Mouse (Mus musculus) cerebellum, adult 2 months (tissue): Measurements from ENCODE around the gene Capn8. TPM values are rescaled to one million over a fixed set of nuclear protein-coding genes. Genes with fewer than 3 reads are reported as not detected.

Source experiments
- DNase-seq, 2 experiments: peaks; one replicate each; pipeline ENCODE4 v3.0.0; 2021
- H3K27ac ChIP-seq: fragments of 200-500 bp; 2 replicates; pipeline ENCODE4 v1.5.1; 2012; ENCODE audit warnings: low read length, control low read depth, inconsistent platforms; ENCODE audit not compliant: insufficient read depth
- H3K27me3 ChIP-seq: fragments of 200-500 bp; 2 replicates; pipeline ENCODE4 v1.6.1; 2012; ENCODE audit warnings: inconsistent platforms, mild to moderate bottlenecking, low read length, moderate library complexity; ENCODE audit not compliant: control insufficient read depth, insufficient read depth
- H3K4me1 ChIP-seq: fragments of 200-500 bp; 2 replicates; pipeline ENCODE4 v1.6.1; 2011; ENCODE audit warnings: low read length; ENCODE audit not compliant: control insufficient read depth, insufficient read depth
- H3K4me3 ChIP-seq: fragments of 200-500 bp; replicated peaks from 2 replicates; pipeline ENCODE3; 2011; ENCODE audit warnings: mild to moderate bottlenecking, low read depth, low read length, control low read depth; ENCODE audit not compliant: insufficient read depth
- CTCF ChIP-seq: fragments of 200-500 bp; IDR thresholded peaks from 2 replicates; pipeline ENCODE4 v1.5.1; 2011; ENCODE audit warnings: low read depth, mild to moderate bottlenecking, control low read depth, low read length, moderate library complexity, borderline replicate concordance; ENCODE audit not compliant: insufficient read depth
- POLR2A ChIP-seq: fragments of 200-500 bp; IDR thresholded peaks from 2 replicates; pipeline ENCODE4 v1.6.1; 2011; ENCODE audit warnings: low read length, control low read depth, borderline replicate concordance; ENCODE audit not compliant: insufficient read depth
- WGBS: fragments of 180-500 bp; shearing (Covaris S2); methylation state at CpG from one replicate; pipeline ENCODE4 v1.1.7; 2018; 5-methylcytosine and 5-hydroxymethylcytosine counted together
- polyA plus RNA-seq: library from polyadenylated mRNA; depleted of rRNA; stranded (reverse); fragments of >200 nt; gene quantifications from 2 replicates; pipeline ENCODE4 v1.2.3, GENCODE M21; 2012; rRNA removed

Capn8 gene
- polyA plus RNA-seq, 1 experiment = 0.03 TPM

- TF ChIP-seq CTCF (no peak), POLR2A (no peak)
- Histone ChIP-seq H3K27ac (no peak overlapping the region), H3K27me3 (no peaks in the 10 kb centered on the region), H3K4me1 (no peaks in the 10 kb centered on the region), H3K4me3 (no peak overlapping the region)
- no peak for DNase-seq
- 10% methylated on average over 8 of the region's 8 CpGs for WGBS
Observed at GRCm38 (mm10) chr1:182675346-182675745, 110.5 kb downstream of the Capn8 start.

DNA sequence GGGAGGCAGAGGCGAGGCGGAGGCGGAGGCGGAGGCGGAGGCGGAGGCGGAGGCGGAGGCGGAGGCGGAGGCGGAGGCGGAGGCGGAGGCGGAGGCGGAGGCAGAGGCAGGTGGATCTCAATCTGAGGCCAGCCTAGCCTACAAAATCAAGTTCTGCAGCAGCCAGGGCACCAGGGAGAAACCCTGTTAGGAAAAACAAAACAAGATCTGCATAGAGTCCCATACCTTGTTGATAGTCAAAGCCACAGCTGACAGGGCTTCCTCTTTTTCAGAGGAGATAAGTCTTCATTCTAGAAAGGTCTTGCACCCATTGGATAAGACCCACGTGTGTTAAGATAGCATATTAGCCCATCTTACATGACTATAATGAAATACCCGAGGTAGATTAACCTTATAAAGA, 113.3 kb downstream of the Capn8 start:
- H3K4me3 ChIP-seq = no peak overlapping the region
- 97% methylated on average over 17 of the region's 17 CpGs for WGBS
- TF ChIP-seq POLR2A = no peak
- TF ChIP-seq CTCF = no peak
- no peaks in the 10 kb centered on the region for H3K27me3 ChIP-seq
- H3K27ac ChIP-seq = no peak overlapping the region
- 0 out of 2 replicates have a peak, but pooled peaks cover 2% of the 10 kb centered on the region for H3K4me1 ChIP-seq
- DNase-seq = no peak

GRCm38 (mm10) chr1:182679169-182679568, 114.4 kb downstream of the Capn8 start:
- TF ChIP-seq CTCF (no peak), POLR2A (no peak)
- 80% methylated on average over 3 of the region's 3 CpGs for WGBS

DNA sequence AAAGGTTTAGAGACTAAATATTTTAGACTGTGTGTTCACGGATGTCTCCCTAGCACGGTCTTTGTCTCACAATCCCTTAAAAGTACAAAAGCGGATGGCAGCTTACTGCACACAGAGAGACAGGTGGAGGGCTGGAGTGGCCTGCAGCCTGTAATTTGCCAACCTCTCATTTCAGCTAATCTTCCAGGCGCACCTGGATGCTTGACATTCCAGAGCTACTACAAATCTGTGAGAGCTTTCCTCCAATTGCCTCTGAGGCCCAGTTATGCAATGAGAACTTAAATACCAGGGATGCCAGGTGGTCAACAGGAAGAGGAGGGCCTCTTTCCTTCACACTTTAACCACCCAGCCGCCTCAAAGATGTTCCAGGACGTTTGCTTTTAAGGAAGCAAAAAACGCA, 114.8 kb downstream of the Capn8 start:
- Histone ChIP-seq H3K4me1 (0 out of 2 replicates have a peak, but pooled peaks cover 2% of the 10 kb centered on the region), H3K27ac (no peak overlapping the region), H3K27me3 (no peaks in the 10 kb centered on the region), H3K4me3 (no peak overlapping the region)
- no peak for DNase-seq
- WGBS = 79% methylated on average over 7 of the region's 7 CpGs
- no peak for TF ChIP-seq CTCF
- no peak for TF ChIP-seq POLR2A

More at GRCm38 (mm10) chr1:182679169-182679568, 114.4 kb downstream of the Capn8 start:
- H3K4me3 ChIP-seq = no peak overlapping the region
- H3K4me1 ChIP-seq = 0 out of 2 replicates have a peak, but pooled peaks cover 2% of the 10 kb centered on the region
- no peak for DNase-seq
- no peak overlapping the region for H3K27ac ChIP-seq
- H3K27me3 ChIP-seq = no peaks in the 10 kb centered on the region

Other genes with a start within 250 kb of the Capn8 start
- gene Fbxo28, start 223.4 kb upstream of the Capn8 start, polyA plus RNA-seq = 28.3 and 31.0 TPM in 2 replicates
- 21.1 and 25.3 TPM in 2 replicates for gene Trp53bp2, start 155.8 kb upstream of the Capn8 start, polyA plus RNA-seq
- gene Capn2, start 47.4 kb upstream of the Capn8 start, polyA plus RNA-seq = 82.6 and 86.9 TPM in 2 replicates
- gene Ccdc185, start 184.2 kb downstream of the Capn8 start, polyA plus RNA-seq = not detected in 2 replicates
- 96.0 and 97.7 TPM in 2 replicates for gene Susd4, start 198.9 kb downstream of the Capn8 start, polyA plus RNA-seq